Mouse (Mus musculus): ENCODE results near the gene Abraxas1. TPM values are rescaled to one million over a fixed set of nuclear protein-coding genes. Genes with fewer than 3 reads are reported as not detected.

Gene Abraxas1
- total and polyA plus RNA-seq, 3 experiments, result 14.2 to 26.4 TPM; not detected in 1

GRCm38 (mm10) chr5:100844485-100844884 is 23.7 kb upstream of the Abraxas1 start:
- peak; percentile 61 for DNase-seq (ENCODE audit: low read depth, low spot score)
- H3K36me3 ChIP-seq (ENCODE audit: control insufficient read depth in 1 of 2, insufficient read depth in 2 of 2, low read length in 2 of 2), result no peaks in the 10 kb centered on the region
- H3K9me3 ChIP-seq (replicated peaks; ENCODE audit: insufficient read depth, low read length), result no peaks in the 10 kb centered on the region
- H3K79me2 ChIP-seq (ENCODE audit: control insufficient read depth, insufficient read depth, low read length, poor library complexity), result no peaks in the 10 kb centered on the region
- no peak overlapping the region for H3K4me3 ChIP-seq (ENCODE audit: control insufficient read depth in 1 of 2, insufficient read depth in 1 of 2, low read depth in 2 of 2, low read length in 2 of 2)
- H3K27ac ChIP-seq (ENCODE audit: control insufficient read depth, low read depth, low read length), result no peak overlapping the region
- TF ChIP-seq RCOR1 (IDR thresholded peaks at IDR 0.05; ENCODE audit: low read depth, low read length) (peak; percentile 47), GABPA (IDR thresholded peaks at IDR 0.05; ENCODE audit: low read depth, low read length) (no peak), CHD2 (IDR thresholded peaks at IDR 0.05; ENCODE audit: low read length) (no peak)
- no peaks in the 10 kb centered on the region for H3K27me3 ChIP-seq (ENCODE audit: control insufficient read depth in 1 of 2, insufficient read depth in 2 of 2, low read length in 2 of 2)
- no peaks in the 10 kb centered on the region for H3K4me1 ChIP-seq (ENCODE audit: control insufficient read depth in 1 of 2, insufficient read depth in 2 of 2, low read length in 2 of 2)
- no peak overlapping the region for H3K9ac ChIP-seq (ENCODE audit: control insufficient read depth, low read depth, low read length, poor library complexity, severe bottlenecking)

- no peaks in the 10 kb centered on the region for H3K4me1 ChIP-seq (ENCODE audit: control insufficient read depth in 1 of 2, insufficient read depth in 2 of 2, low read length in 2 of 2)
- H3K79me2 ChIP-seq (ENCODE audit: control insufficient read depth, insufficient read depth, low read length, poor library complexity), result no peaks in the 10 kb centered on the region
- no peak for DNase-seq (ENCODE audit: low read depth, low spot score)
- no peak overlapping the region for H3K9ac ChIP-seq (ENCODE audit: control insufficient read depth, low read depth, low read length, poor library complexity, severe bottlenecking)
- H3K27ac ChIP-seq (ENCODE audit: control insufficient read depth, low read depth, low read length), result no peak overlapping the region
- H3K36me3 ChIP-seq (ENCODE audit: control insufficient read depth in 1 of 2, insufficient read depth in 2 of 2, low read length in 2 of 2), result no peaks in the 10 kb centered on the region
- H3K4me3 ChIP-seq (ENCODE audit: control insufficient read depth in 1 of 2, insufficient read depth in 1 of 2, low read depth in 2 of 2, low read length in 2 of 2), result no peak overlapping the region
- no peak for TF ChIP-seq SIN3A (IDR thresholded peaks at IDR 0.05; ENCODE audit: low read length)
- no peak for TF ChIP-seq SMC3 (IDR thresholded peaks at IDR 0.05; ENCODE audit: low read depth, low read length)
- no peak for TF ChIP-seq ETS1 (IDR thresholded peaks at IDR 0.05; ENCODE audit: low read depth, low read length)
- no peaks in the 10 kb centered on the region for H3K9me3 ChIP-seq (replicated peaks; ENCODE audit: insufficient read depth, low read length)
- H3K27me3 ChIP-seq (ENCODE audit: control insufficient read depth in 1 of 2, insufficient read depth in 2 of 2, low read length in 2 of 2), result no peaks in the 10 kb centered on the region
Observed at GRCm38 (mm10) chr5:100837907-100838306, 17.1 kb upstream of the Abraxas1 start.

GRCm38 (mm10) chr5:100835862-100836538 is 15.2 kb upstream of the Abraxas1 start:
- no peak overlapping the region for H3K9ac ChIP-seq (ENCODE audit: control insufficient read depth, low read depth, low read length, poor library complexity, severe bottlenecking)
- no peak for DNase-seq (ENCODE audit: low read depth, low spot score)
- no peak overlapping the region for H3K4me3 ChIP-seq (ENCODE audit: control insufficient read depth in 1 of 2, insufficient read depth in 1 of 2, low read depth in 2 of 2, low read length in 2 of 2)
- no peaks in the 10 kb centered on the region for H3K9me3 ChIP-seq (replicated peaks; ENCODE audit: insufficient read depth, low read length)
- H3K4me1 ChIP-seq (ENCODE audit: control insufficient read depth in 1 of 2, insufficient read depth in 2 of 2, low read length in 2 of 2), result no peaks in the 10 kb centered on the region
- no peak overlapping the region for H3K27ac ChIP-seq (ENCODE audit: control insufficient read depth, low read depth, low read length)
- H3K27me3 ChIP-seq (ENCODE audit: control insufficient read depth in 1 of 2, insufficient read depth in 2 of 2, low read length in 2 of 2), result no peaks in the 10 kb centered on the region
- no peaks in the 10 kb centered on the region for H3K79me2 ChIP-seq (ENCODE audit: control insufficient read depth, insufficient read depth, low read length, poor library complexity)
- no peaks in the 10 kb centered on the region for H3K36me3 ChIP-seq (ENCODE audit: control insufficient read depth in 1 of 2, insufficient read depth in 2 of 2, low read length in 2 of 2)
- TF ChIP-seq CHD2 (IDR thresholded peaks at IDR 0.05; ENCODE audit: low read length) (no peak), MYB (IDR thresholded peaks at IDR 0.05; ENCODE audit: low read depth, low read length) (no peak), KAT2A (conservative IDR thresholded peaks at IDR 0.05; ENCODE audit: low read depth, low read length) (no peak), NELFE (IDR thresholded peaks at IDR 0.05; ENCODE audit: low read depth, low read length) (no peak), TAL1 (IDR thresholded peaks at IDR 0.05; ENCODE audit: low read length) (no peak), BHLHE40 (IDR thresholded peaks at IDR 0.05; ENCODE audit: borderline replicate concordance, low read depth, low read length) (no peak), GABPA (IDR thresholded peaks at IDR 0.05; ENCODE audit: low read depth, low read length) (no peak), ZC3H11A (IDR thresholded peaks at IDR 0.05; ENCODE audit: low read depth, low read length) (no peak), MAFK (IDR thresholded peaks at IDR 0.05; ENCODE audit: borderline replicate concordance, low read depth, low read length) (no peak), USF2 (IDR thresholded peaks at IDR 0.05; ENCODE audit: borderline replicate concordance in 1 of 2, insufficient read depth in 1 of 2, low read depth in 1 of 2, low read length in 2 of 2) (no peak), POLR2AphosphoS5 (IDR thresholded peaks at IDR 0.05; ENCODE audit: borderline replicate concordance, low read depth, low read length) (no peak), MYC (IDR thresholded peaks at IDR 0.05; ENCODE audit: low read depth, low read length) (no peak), GATA1 (IDR thresholded peaks at IDR 0.05; ENCODE audit: low read depth, low read length) (no peak), ZMIZ1 (IDR thresholded peaks at IDR 0.05; ENCODE audit: low read depth, low read length) (no peak), NRF1 (IDR thresholded peaks at IDR 0.05; ENCODE audit: insufficient read depth, low read depth, low read length, poor library complexity, severe bottlenecking) (no peak), MXI1 (IDR thresholded peaks at IDR 0.05; ENCODE audit: low read depth, low read length) (no peak), TCF12 (IDR thresholded peaks at IDR 0.05; ENCODE audit: low read depth, low read length) (no peak), SMC3 (IDR thresholded peaks at IDR 0.05; ENCODE audit: low read depth, low read length) (no peak), USF1 (IDR thresholded peaks at IDR 0.05; ENCODE audit: low read depth, low read length) (no peak), E2F4 (IDR thresholded peaks at IDR 0.05; ENCODE audit: borderline replicate concordance, low read depth, low read length) (no peak)
